Mouse (Mus musculus): Measurements from ENCODE around the gene Btbd1.

DNA sequence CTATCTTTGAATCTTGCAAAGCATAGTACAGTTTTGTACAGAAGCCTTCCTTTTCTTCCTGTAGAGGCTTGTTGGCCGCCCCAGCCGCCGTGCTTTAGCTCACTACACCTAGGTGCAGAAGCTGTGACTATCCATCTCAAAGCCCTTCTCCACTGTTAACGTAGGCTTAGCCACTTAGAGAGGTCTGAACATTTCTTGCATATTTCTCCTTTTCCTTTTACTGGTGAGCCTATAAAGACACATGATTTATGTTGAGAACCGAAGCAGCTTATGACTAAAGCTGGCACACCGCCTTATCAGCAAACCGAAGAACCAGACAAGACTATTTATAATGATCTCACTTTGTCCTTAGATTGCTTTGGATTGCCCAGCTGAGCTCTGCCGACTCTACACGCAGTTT, 46.1 kb upstream of the Btbd1 start:
- TF ChIP-seq EP300 (IDR thresholded peaks at IDR 0.05; ENCODE audit: low read depth) (no peak), CTCF (IDR thresholded peaks at IDR 0.05; ENCODE audit: low read depth) (no peak)
